Mouse (Mus musculus) embryonic facial prominence, embryonic 13.5 days (tissue): Measurements from ENCODE around the gene Tfe3. TPM values are rescaled to one million over a fixed set of nuclear protein-coding genes. Genes with fewer than 3 reads are reported as not detected.
"Not testable (repeated sequence)": the region's sequence is repeated elsewhere in the genome, so short reads cannot be mapped to it uniquely, and the experiment has no call there.

Source experiments
- ATAC-seq: fragments of 200-750 bp; cut with Nextera tagmentation; 2 replicates; pipeline ENCODE4 v1.8.0; 2017; ENCODE audit warnings: low read depth; ENCODE audit not compliant: insufficient number of reproducible peaks, insufficient read depth, low FRiP score, low TSS enrichment
- H3K27ac ChIP-seq: fragments of 300-500 bp; sonication (generic); 2 replicates; pipeline ENCODE4 v1.5.1; 2015; ENCODE audit warnings: moderate library complexity, mild to moderate bottlenecking, inconsistent platforms
- H3K27me3 ChIP-seq: fragments of 300-500 bp; sonication (generic); 2 replicates; pipeline ENCODE4 v1.6.1; 2015; ENCODE audit warnings: mild to moderate bottlenecking, inconsistent platforms
- H3K36me3 ChIP-seq: fragments of 300-500 bp; sonication (generic); 2 replicates; pipeline ENCODE4 v1.6.1; 2015; ENCODE audit warnings: mild to moderate bottlenecking, inconsistent platforms
- H3K4me1 ChIP-seq: fragments of 300-500 bp; sonication (generic); 2 replicates; pipeline ENCODE4 v1.6.1; 2015; ENCODE audit warnings: inconsistent platforms
- H3K4me2 ChIP-seq: fragments of 300-500 bp; sonication (generic); 2 replicates; pipeline ENCODE4 v1.6.1; 2015; ENCODE audit warnings: moderate library complexity, mild to moderate bottlenecking, inconsistent platforms
- H3K4me3 ChIP-seq: fragments of 300-500 bp; sonication (generic); 2 replicates; pipeline ENCODE4 v1.5.1; 2015; ENCODE audit warnings: mild to moderate bottlenecking, inconsistent platforms
- H3K9ac ChIP-seq: fragments of 300-500 bp; sonication (generic); 2 replicates; pipeline ENCODE4 v1.6.1; 2015; ENCODE audit warnings: mild to moderate bottlenecking, inconsistent platforms
- H3K9me3 ChIP-seq: fragments of 300-500 bp; sonication (generic); 2 replicates; pipeline ENCODE4 v1.6.1; 2016; ENCODE audit warnings: inconsistent platforms
- WGBS: fragments of 180-500 bp; shearing (Covaris S2); methylation state at CpG from one replicate; pipeline ENCODE4 v1.1.7; 2015; ENCODE audit warnings: mixed read lengths; 5-methylcytosine and 5-hydroxymethylcytosine counted together
- polyA plus RNA-seq: library from polyadenylated mRNA; unstranded; fragments of >200 nt; fragmentation: Nextera tagmentation; extraction: Ambion mirVana; gene quantifications from 2 replicates; pipeline ENCODE4 v1.2.1, GENCODE M21; 2015

Tfe3 gene
- polyA plus RNA-seq, 1 experiment from 2014 or later, result 28.7 TPM

DNA sequence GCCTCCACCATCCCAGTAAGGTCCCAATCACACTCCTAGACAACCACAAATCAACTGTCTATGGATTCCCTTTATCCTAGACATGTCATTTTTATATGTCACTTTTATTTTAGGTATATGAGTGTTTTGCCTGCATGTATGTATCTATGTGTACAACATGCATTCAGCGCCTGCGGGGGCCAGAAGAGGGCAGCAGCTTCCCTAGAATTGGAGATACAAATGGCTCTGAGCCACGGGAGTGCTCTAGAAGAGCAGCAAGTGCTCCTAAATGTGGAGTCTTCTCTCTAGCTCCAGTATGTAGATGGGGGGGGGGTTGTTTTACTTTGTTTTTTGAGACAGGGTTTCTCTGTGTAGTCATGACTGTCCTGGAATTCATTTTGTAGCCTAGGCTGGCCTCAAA lies 8.7 kb upstream of the Tfe3 start:
- ATAC-seq, H3K4me2 ChIP-seq, H3K4me1 ChIP-seq, H3K9ac ChIP-seq, H3K27ac ChIP-seq, H3K36me3 ChIP-seq, H3K4me3 ChIP-seq, H3K27me3 ChIP-seq, H3K9me3 ChIP-seq: not testable (repeated sequence)
- 22% methylated on average over 3 of the region's 3 CpGs for WGBS

DNA sequence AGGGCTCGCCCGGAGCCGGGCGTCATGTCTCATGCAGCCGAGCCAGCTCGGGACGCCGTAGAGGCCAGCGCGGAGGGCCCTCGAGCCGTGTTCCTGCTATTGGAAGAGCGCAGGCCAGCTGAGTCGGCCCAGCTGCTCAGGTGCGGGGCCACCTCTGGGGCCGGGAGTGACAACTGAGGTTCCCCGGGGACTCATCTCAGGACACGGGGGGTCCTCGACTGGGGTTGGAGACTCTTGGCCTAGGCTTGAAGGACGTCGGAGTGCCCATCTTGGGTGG lies 499 bp downstream of the Tfe3 start:
- 17% methylated on average over 21 of the region's 21 CpGs for WGBS
- Histone ChIP-seq H3K4me1 (peaks cover 19% of the 10 kb centered on the region), H3K4me2 (peak overlapping the region; percentile 69), H3K4me3 (peak overlapping the region; percentile 67), H3K27me3 (no peaks in the 10 kb centered on the region), H3K36me3 (peaks cover 7% of the 10 kb centered on the region; the same call in 1 of the 2 replicates), H3K9ac (peak overlapping the region; percentile 77), H3K9me3 (no peaks in the 10 kb centered on the region), H3K27ac (peak overlapping the region; percentile 62; the same call in 1 of the 2 replicates)
- ATAC-seq, result no peak

DNA sequence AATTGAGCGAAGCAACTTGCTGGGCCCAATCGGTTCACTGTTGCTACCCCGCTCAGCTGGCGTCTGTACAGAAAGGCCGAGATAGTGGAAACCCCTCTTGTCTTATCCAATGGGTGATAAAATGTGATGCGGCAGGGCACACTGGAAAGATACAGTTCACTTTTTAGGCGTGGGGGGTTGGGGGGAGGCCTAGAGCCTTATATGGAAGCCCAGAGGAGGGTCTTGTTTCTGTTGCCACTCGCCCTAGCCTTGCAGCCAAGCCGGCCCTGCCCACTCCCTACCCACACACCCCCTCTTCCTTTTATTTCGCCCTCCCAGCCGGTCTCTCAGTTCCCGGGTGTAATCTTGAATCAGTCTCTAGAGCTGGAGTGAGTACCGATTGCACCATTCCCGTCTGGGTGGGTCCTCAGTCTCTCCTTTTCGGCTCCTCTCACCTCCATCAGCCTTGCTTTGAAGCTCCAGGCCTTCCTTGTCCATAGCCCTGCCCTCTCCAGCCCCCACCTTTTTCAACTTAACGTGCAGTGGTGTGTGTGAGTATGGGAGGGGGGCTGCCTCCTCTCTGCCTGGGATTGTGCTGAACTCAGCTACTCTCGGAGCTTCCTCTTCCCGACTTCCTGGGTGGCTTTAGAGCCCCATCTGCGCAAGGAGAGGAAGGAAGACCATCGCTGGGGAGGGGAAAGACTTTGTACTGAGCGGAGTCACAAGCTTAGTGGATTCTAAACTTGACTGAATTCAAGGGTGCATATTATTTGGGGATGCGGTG lies 1.5 kb downstream of the Tfe3 start:
- Histone ChIP-seq H3K4me2 (peak overlapping the region; percentile 69), H3K9ac (peak overlapping the region; percentile 77), H3K27ac (no peak overlapping the region), H3K4me3 (peak overlapping the region; percentile 67), H3K9me3 (no peaks in the 10 kb centered on the region), H3K4me1 (peaks cover 19% of the 10 kb centered on the region), H3K36me3 (peaks cover 16% of the 10 kb centered on the region), H3K27me3 (no peaks in the 10 kb centered on the region)
- 20% methylated on average over 22 of the region's 22 CpGs for WGBS
- no peak for ATAC-seq

DNA sequence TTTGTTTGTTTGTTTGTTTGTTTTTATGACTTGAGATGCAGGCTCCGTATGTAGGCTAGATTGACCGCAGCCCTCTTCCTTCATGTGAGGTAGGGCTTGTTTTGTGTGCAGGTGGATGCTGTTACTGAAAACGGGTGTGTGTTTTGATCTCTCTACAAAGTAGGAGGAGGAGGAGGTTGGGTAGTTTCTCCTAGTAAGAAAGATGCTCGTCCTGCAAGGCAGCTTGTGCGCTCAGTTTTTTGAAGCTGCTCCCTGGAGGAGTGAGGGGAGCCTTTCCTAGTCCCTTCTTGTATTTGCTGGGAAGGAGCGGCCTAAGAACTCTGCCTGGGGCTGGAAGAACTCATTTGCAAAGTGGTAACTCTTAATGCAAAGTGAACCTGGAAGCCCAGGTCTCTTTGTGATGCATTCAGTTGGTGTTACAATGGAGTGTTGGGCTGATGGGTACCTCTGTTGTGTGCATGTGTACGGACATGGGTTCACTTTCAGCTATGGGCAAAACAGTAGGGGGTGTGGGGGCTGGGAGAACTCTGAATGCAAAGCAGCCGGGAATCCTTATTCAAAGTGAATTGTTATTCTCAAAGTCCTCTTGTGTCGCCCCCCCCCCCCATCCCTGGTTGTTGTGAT lies 2.4 kb downstream of the Tfe3 start:
- no peaks in the 10 kb centered on the region for H3K27me3 ChIP-seq
- no peak overlapping the region for H3K27ac ChIP-seq
- peaks cover 19% of the 10 kb centered on the region for H3K4me1 ChIP-seq
- H3K9me3 ChIP-seq, result no peaks in the 10 kb centered on the region
- 17% methylated on average over 9 of the region's 9 CpGs for WGBS
- H3K4me3 ChIP-seq, result peak overlapping the region; percentile 67
- peak overlapping the region; percentile 32 for H3K9ac ChIP-seq
- ATAC-seq, result no peak
- H3K4me2 ChIP-seq, result peak overlapping the region; percentile 69
- peaks cover 18% of the 10 kb centered on the region for H3K36me3 ChIP-seq

DNA sequence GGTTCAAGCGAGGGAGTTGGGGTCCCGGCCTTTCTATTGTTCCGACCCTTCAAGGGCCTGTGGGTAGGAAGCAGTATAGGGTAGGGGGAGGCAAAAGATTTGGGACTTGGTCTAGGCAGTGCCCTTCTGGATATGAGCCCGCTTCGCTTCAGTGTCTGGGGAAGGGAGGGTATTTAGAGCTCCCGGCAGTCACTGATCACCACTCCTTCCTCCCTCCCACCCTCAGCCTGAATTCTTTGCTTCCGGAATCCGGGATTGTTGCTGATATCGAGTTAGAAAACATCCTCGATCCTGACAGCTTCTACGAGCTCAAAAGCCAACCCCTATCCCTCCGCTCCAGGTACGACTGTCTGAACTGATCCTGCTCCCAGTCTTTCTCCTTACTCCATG lies 2.9 kb downstream of the Tfe3 start:
- Histone ChIP-seq H3K4me2 (peak overlapping the region; percentile 69), H3K27me3 (no peaks in the 10 kb centered on the region), H3K4me1 (peaks cover 19% of the 10 kb centered on the region), H3K36me3 (peaks cover 24% of the 10 kb centered on the region), H3K27ac (no peak overlapping the region), H3K9ac (0 out of 2 replicates have a peak overlapping the region, but pooled peaks have one; percentile 6), H3K9me3 (no peaks in the 10 kb centered on the region), H3K4me3 (peak overlapping the region; percentile 67)
- WGBS, result 21% methylated on average over 11 of the region's 13 CpGs
- no peak for ATAC-seq

DNA sequence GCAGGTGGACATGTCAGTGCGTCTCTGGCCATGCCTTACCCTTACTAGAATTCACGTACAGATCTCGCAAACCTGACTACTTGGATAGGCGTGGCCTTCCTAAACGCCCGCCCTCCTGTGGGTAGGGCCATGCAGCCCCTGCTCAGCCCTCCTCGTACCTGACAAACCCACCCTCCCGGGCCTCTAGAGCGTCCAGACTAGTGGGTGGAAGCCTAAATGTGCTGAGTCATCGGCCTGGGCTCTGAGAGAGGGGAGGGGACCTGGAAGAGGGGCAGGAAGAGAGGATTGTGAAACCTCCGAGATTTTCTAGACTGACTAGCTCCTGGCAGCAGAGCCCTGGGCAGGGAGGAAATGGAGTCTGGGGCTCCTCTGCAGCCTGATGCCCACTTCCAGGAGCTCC lies 3.4 kb downstream of the Tfe3 start:
- Histone ChIP-seq H3K36me3 (peaks cover 27% of the 10 kb centered on the region), H3K4me1 (peaks cover 19% of the 10 kb centered on the region), H3K4me3 (peak overlapping the region; percentile 67), H3K27ac (no peak overlapping the region), H3K9me3 (no peaks in the 10 kb centered on the region), H3K27me3 (no peaks in the 10 kb centered on the region), H3K4me2 (peak overlapping the region; percentile 69), H3K9ac (no peak overlapping the region)
- no peak for ATAC-seq
- WGBS, result 15% methylated on average over 11 of the region's 11 CpGs

DNA sequence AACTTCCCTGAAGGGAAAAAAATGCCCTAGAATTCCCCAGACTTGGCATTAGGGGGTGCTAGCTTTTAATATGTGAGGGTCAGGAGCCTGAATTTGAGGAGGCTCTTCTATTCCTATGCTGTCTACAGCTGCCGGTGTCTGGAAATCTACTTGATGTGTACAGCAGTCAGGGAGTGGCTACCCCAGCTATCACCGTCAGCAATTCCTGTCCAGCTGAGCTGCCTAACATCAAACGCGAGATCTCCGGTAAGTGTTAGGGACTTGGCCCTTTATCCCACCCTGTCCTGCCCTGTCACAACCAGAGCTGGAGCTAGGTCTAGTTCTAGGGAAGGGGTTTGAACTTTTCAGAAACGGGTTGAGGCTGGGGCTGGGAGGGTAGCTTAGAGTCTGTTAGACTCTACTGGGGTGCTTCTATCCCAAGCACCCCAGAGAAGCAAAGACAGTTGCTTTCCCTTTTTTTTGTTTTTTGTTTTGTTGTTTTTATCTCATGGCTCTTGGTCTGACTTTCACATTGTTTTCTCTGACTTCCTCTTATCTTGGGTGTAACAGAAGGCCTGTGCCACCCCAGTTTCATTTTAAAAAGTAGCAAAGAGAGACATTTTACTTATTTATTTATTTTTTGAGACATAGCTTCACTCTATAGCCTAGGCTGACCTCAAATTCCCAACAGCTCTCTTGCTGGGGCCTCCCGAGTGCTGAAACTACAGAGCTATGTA lies 7.1 kb downstream of the Tfe3 start:
- no peak for ATAC-seq
- WGBS, result 91% methylated on average over 7 of the region's 7 CpGs
- H3K4me3 ChIP-seq, result no peak overlapping the region
- no peak overlapping the region for H3K9ac ChIP-seq
- H3K9me3 ChIP-seq, result no peaks in the 10 kb centered on the region
- no peak overlapping the region for H3K4me2 ChIP-seq
- H3K36me3 ChIP-seq, result peaks cover 63% of the 10 kb centered on the region
- peaks cover 17% of the 10 kb centered on the region for H3K4me1 ChIP-seq
- no peak overlapping the region for H3K27ac ChIP-seq
- H3K27me3 ChIP-seq, result no peaks in the 10 kb centered on the region

DNA sequence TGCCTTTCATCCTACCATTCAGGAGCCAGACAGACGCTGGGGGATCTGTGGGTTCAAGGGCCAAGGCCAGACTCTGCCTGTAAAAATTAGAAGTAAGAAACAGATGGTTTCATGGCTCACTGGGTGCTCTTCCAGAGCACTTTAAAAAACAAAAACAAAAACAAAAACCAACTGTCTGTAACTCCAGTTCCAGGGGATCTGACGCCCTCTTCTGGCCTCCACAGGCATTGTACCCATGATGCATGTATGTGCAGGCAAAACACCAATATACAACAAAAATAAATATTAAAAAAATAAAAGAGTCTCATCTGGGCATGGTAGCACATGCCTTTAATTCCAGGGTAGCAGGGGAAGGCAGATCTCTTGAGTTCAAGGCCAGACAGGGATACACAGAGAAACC lies 10.4 kb downstream of the Tfe3 start:
- no peaks in the 10 kb centered on the region for H3K4me1 ChIP-seq
- WGBS, result 46% methylated on average over 2 of the region's 2 CpGs
- no peaks in the 10 kb centered on the region for H3K9me3 ChIP-seq
- peaks cover 57% of the 10 kb centered on the region for H3K36me3 ChIP-seq
- no peak overlapping the region for H3K9ac ChIP-seq
- no peak overlapping the region for H3K4me3 ChIP-seq
- no peak overlapping the region for H3K27ac ChIP-seq
- no peak overlapping the region for H3K4me2 ChIP-seq
- H3K27me3 ChIP-seq, result no peaks in the 10 kb centered on the region
- ATAC-seq, result no peak

DNA sequence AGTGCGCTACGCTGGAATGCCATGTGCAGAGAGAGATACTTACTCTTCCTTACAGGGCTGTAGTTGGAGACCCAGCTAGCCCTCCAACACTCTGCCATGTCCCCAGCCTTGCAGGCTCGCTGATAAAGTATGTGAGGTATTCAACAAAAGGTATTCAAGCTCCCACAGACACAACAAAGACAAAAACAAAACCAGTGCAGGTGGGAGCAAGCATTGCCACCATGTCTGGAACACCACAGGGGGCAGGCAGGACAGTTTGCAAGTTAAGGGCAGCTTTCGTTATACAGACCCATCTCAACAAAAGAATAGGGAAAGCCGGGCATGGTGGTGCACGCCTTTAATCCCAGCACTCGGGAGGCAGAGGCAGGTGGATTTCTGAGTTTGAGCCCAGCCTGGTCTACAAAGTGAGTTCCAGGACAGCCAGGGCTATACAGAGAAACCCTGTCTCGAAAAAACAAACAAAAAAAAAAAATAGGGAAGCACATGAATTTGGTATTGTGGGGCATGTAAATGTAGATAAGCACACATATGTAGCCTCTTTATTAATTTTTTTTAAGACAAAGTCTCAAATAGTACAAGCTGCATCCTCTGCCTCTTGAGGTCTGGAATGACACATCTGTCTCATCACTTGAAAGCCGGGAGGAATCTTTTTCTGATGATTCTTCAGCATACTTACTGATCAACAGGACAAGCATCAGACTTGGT lies 13.3 kb downstream of the Tfe3 start:
- Histone ChIP-seq H3K27me3 (no peaks in the 10 kb centered on the region), H3K9ac (no peak overlapping the region)
- 59% methylated on average over 9 of the region's 9 CpGs for WGBS

DNA sequence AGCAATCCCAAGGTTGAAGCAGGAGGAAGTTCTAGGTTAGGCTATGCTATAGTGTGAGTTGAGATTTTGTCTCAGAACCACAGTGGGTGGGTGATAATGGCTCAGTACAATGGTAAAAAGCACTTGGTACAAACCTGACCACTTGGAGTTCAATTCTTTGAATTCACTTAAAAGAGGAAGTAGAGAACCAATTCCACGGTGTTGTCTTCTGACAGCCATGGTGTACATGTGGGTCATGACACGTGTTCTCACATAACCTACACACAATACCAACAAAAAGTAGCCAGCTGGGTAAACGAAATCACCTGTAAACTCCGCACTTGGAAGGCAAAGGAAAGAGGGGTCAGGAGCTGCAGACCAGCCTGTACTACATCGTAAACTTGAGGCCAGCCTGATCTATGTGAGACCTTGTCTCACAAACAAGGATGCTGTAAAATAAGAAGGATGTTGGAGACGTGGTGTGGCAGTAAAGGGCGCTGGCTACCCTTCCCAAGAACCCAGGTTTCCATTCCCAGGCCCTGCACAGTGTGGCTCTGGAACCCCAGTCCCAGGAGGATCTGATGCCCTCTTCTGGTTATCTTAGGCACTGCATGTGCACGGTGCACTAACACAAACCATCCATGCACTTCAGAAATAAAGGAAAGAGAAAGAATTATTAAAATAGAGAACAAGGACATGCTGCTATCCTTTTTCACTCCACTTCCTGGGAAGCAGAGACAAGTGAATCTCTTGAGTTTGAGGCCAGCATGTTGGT lies 14.1 kb downstream of the Tfe3 start:
- H3K9me3 ChIP-seq, result no peaks in the 10 kb centered on the region
- WGBS, result 52% methylated on average over 8 of the region's 8 CpGs
- no peaks in the 10 kb centered on the region for H3K4me1 ChIP-seq
- no peaks in the 10 kb centered on the region for H3K27me3 ChIP-seq
- no peak overlapping the region for H3K9ac ChIP-seq
- peaks cover 28% of the 10 kb centered on the region for H3K36me3 ChIP-seq
- H3K4me3 ChIP-seq, result no peak overlapping the region
- no peak overlapping the region for H3K4me2 ChIP-seq
- H3K27ac ChIP-seq, result no peak overlapping the region
- ATAC-seq, result no peak

More for the DNA sequence above, 13.3 kb downstream of the Tfe3 start:
- Histone ChIP-seq H3K4me3 (no peak overlapping the region), H3K9me3 (no peaks in the 10 kb centered on the region), H3K27ac (no peak overlapping the region), H3K4me2 (no peak overlapping the region), H3K4me1 (no peaks in the 10 kb centered on the region), H3K36me3 (peaks cover 36% of the 10 kb centered on the region)
- ATAC-seq, result no peak
